Mouse (Mus musculus) CD4-positive, CD25-positive, alpha-beta regulatory T cell, adult 9 weeks (primary cell): ENCODE measurements around the gene Lrrfip1. TPM values are rescaled to one million over a fixed set of nuclear protein-coding genes. Genes with fewer than 3 reads are reported as not detected.

Experiments
- polyA plus RNA-seq: library from polyadenylated mRNA; unstranded; fragments of 100-300 nt; shearing (Covaris generic); gene quantifications from one replicate; pipeline ENCODE4 v1.2.1, GENCODE M21; 2017

The Lrrfip1 gene
- 296 TPM for polyA plus RNA-seq

GRCm38 (mm10) chr1:90998268-90998890 lies at the start of gene Lrrfip1:
TSS of gene Lrrfip1 (plus strand) at chr1:90998737.

DNA sequence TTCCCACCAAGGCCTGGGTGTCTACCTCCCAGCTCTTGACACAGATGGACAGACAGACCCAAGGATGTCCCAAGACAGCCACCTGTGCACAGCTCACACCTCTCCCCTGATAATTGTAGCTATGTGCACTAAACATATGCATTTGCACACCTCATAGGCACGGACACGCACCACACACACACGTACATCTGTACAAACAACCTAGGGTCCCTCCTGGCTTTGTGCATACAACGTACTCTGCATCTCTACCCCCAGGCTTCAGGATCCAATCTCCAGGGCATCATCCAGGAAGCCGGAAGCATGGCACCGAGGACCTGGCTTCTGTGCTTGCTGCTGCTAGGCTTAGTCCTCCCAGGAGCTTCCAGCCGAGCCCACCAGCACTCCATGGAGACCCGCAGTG lies 45.7 kb upstream of the Lrrfip1 start, which contains the start of gene Prlh:
Gene Prlh (plus strand): TSS at position 301 of the 400 bp plus-strand sequence.

GRCm38 (mm10) chr1:90969347-90969784 lies 29.2 kb upstream of the Lrrfip1 start, which contains the start of gene Rab17:
TSS of gene Rab17 (minus strand) at chr1:90969661.

GRCm38 (mm10) chr1:91144813-91145212 lies 146.3 kb downstream of the Lrrfip1 start, which contains the start of gene Rbm44:
TSS of gene Rbm44 (plus strand) at chr1:91145089.

Other genes with a start within 250 kb of the Lrrfip1 start
- not detected for gene Col6a3, start 154.8 kb upstream of the Lrrfip1 start, polyA plus RNA-seq
- not detected for gene Mlph, start 83.7 kb upstream of the Lrrfip1 start, polyA plus RNA-seq
- gene Prlh, start 45.6 kb upstream of the Lrrfip1 start, polyA plus RNA-seq: not detected
- not detected for gene Rab17, start 29.1 kb upstream of the Lrrfip1 start, polyA plus RNA-seq
- gene Rbm44, start 146.4 kb downstream of the Lrrfip1 start, polyA plus RNA-seq: 1.2 TPM
- gene Ramp1, start 181.1 kb downstream of the Lrrfip1 start, polyA plus RNA-seq: 44.1 TPM